Mouse (Mus musculus): ENCODE results near the gene Sec13. TPM values are rescaled to one million over a fixed set of nuclear protein-coding genes. Genes with fewer than 3 reads are reported as not detected.

Sec13 gene
- polyA plus RNA-seq, 1 experiment from 2014 or later: 223 TPM

Small RNA genes lying within 50 kb of the gene (microRNA-seq; reads per million reads assigned to microRNA genes)
- 2.9 reads per million for gene Mir7042 (ENCODE audit: borderline number of aligned reads)

Other genes with a start within 250 kb of the Sec13 start
- 0.17 TPM in 2 replicates for gene Prrt3, start 238.8 kb downstream of the Sec13 start, polyA plus RNA-seq (2015; fragmentation: Nextera tagmentation; extraction: Ambion mirVana)
- 92.3 and 94.4 TPM in 2 replicates for gene Emc3, start 209.1 kb downstream of the Sec13 start, polyA plus RNA-seq (2015; fragmentation: Nextera tagmentation; extraction: Ambion mirVana)
- 10.2 and 11.2 TPM in 2 replicates for gene Fancd2, start 209.1 kb downstream of the Sec13 start, polyA plus RNA-seq (2015; fragmentation: Nextera tagmentation; extraction: Ambion mirVana)
- 0.25 TPM in 1 of 2 replicates, not detected in the other for gene Fancd2os, start 140.0 kb downstream of the Sec13 start, polyA plus RNA-seq (2015; fragmentation: Nextera tagmentation; extraction: Ambion mirVana)
- 267 and 274 TPM in 2 replicates for gene Brk1, start 136.0 kb downstream of the Sec13 start, polyA plus RNA-seq (2015; fragmentation: Nextera tagmentation; extraction: Ambion mirVana)
- gene Vhl, start 116.8 kb downstream of the Sec13 start, polyA plus RNA-seq (2015; fragmentation: Nextera tagmentation; extraction: Ambion mirVana): 30.7 and 33.1 TPM in 2 replicates
- 2.2 and 2.7 TPM in 2 replicates for gene Irak2, start 102.3 kb downstream of the Sec13 start, polyA plus RNA-seq (2015; fragmentation: Nextera tagmentation; extraction: Ambion mirVana)
- 1.5 and 1.7 TPM in 2 replicates for gene Tatdn2, start 43.7 kb downstream of the Sec13 start, polyA plus RNA-seq (2015; fragmentation: Nextera tagmentation; extraction: Ambion mirVana)
- gene Ghrl, start 20.9 kb downstream of the Sec13 start, polyA plus RNA-seq (2015; fragmentation: Nextera tagmentation; extraction: Ambion mirVana): 0.59 and 0.81 TPM in 2 replicates

Measured in thymus, postnatal 0 days (tissue).